Mouse (Mus musculus) gastrocnemius, postnatal 25 days (tissue): ENCODE results near the gene Zdhhc5. TPM values are rescaled to one million over a fixed set of nuclear protein-coding genes. Genes with fewer than 3 reads are reported as not detected.
A peak's percentile ranks its signal among the peaks of the same experiment; 100 is the strongest.

Experiments used
- DNase-seq: peaks from one replicate; pipeline ENCODE4 v3.0.0; 2022
- long read RNA-seq, 2 experiments: library from polyadenylated mRNA; stranded (forward); transcript quantifications; one replicate each; pipeline ENCODE4 v2.0.0; 2021
- total RNA-seq, 2 experiments: library from RNA; stranded (reverse); gene quantifications; 1 replicate in 1 of 2; 2 replicates in 1 of 2; pipeline ENCODE4 v1.2.3; 2021

The Zdhhc5 gene
- 10 to 100 TPM; 56.6 TPM for total RNA-seq
- long read RNA-seq, experiment 1, full-length matches to known transcripts, result 11 of 26 reads
- long read RNA-seq, experiment 1, partial matches to known transcripts, result 4 of 26 reads
- long read RNA-seq, experiment 1, other reads (novel, unspliced or antisense), result 11 of 26 reads
- long read RNA-seq, experiment 2, full-length matches to known transcripts, result 8 of 28 reads
- long read RNA-seq, experiment 2, partial matches to known transcripts, result 8 of 28 reads
- long read RNA-seq, experiment 2, other reads (novel, unspliced or antisense), result 12 of 28 reads

GRCm38 (mm10) chr2:84714811-84715561 is at the start of gene Zdhhc5:
Gene Zdhhc5, minus strand, starts transcription at chr2:84715180.
- peak; percentile 99 for DNase-seq

GRCm38 (mm10) chr2:84762818-84763217 is 47.8 kb upstream of the Zdhhc5 start:
- DNase-seq, result no peak

- no peak for DNase-seq
These were observed 47.3 kb upstream of the Zdhhc5 start for GRCm38 (mm10) chr2:84762295-84762694.

- no peak for DNase-seq
These were observed 46.9 kb upstream of the Zdhhc5 start for GRCm38 (mm10) chr2:84761840-84762239.

- no peak for DNase-seq
These were observed 46.3 kb upstream of the Zdhhc5 start for GRCm38 (mm10) chr2:84761309-84761708.

GRCm38 (mm10) chr2:84760777-84761176 is 45.8 kb upstream of the Zdhhc5 start:
- DNase-seq, result no peak

GRCm38 (mm10) chr2:84758542-84759127 is 43.7 kb upstream of the Zdhhc5 start:
- DNase-seq, result no peak

GRCm38 (mm10) chr2:84757026-84757682 is 42.2 kb upstream of the Zdhhc5 start:
- DNase-seq, result no peak

GRCm38 (mm10) chr2:84756245-84756644 is 41.3 kb upstream of the Zdhhc5 start:
- no peak for DNase-seq

GRCm38 (mm10) chr2:84750115-84750514 is 35.1 kb upstream of the Zdhhc5 start:
- DNase-seq, result no peak

- no peak for DNase-seq
These were observed 29.1 kb upstream of the Zdhhc5 start for GRCm38 (mm10) chr2:84744126-84744525.

GRCm38 (mm10) chr2:84743561-84743960 is 28.6 kb upstream of the Zdhhc5 start, which contains the start of gene Gm19426:
Gene Gm19426, minus strand, starts transcription at chr2:84743655.
- DNase-seq, result peak; percentile 60

GRCm38 (mm10) chr2:84742451-84743283 is 27.7 kb upstream of the Zdhhc5 start:
- no peak for DNase-seq

GRCm38 (mm10) chr2:84741841-84742450 is 27.0 kb upstream of the Zdhhc5 start:
- DNase-seq, result no peak

GRCm38 (mm10) chr2:84740608-84741333 is 25.8 kb upstream of the Zdhhc5 start:
- no peak for DNase-seq

GRCm38 (mm10) chr2:84738271-84738911 is 23.4 kb upstream of the Zdhhc5 start:
- DNase-seq, result no peak

- DNase-seq, result no peak
These were observed 22.5 kb upstream of the Zdhhc5 start for GRCm38 (mm10) chr2:84737451-84737925.

GRCm38 (mm10) chr2:84736312-84737161 is 21.6 kb upstream of the Zdhhc5 start:
- DNase-seq, result no peak
